Mouse (Mus musculus): ENCODE measurements around the gene Glod4. TPM values are rescaled to one million over a fixed set of nuclear protein-coding genes. Genes with fewer than 3 reads are reported as not detected.
A peak's percentile ranks its signal among the peaks of the same experiment; 100 is the strongest.

The Glod4 gene
- total RNA-seq, 2 experiments from 2014 or later = 49.2 to 55.2 TPM

GRCm38 (mm10) chr11:76106551-76107496 is 136.7 kb downstream of the Glod4 start:
- peak in 1 of 2 experiments; percentile 12 for DNase-seq (ENCODE audit: low spot score in 2 of 2)

GRCm38 (mm10) chr11:76101154-76101553 is 142.4 kb downstream of the Glod4 start:
- no peak for DNase-seq (ENCODE audit: low spot score in 2 of 2)
- intact Hi-C loops (cut with DNase I) = no loop called here

More at GRCm38 (mm10) chr11:76106551-76107496, 136.7 kb downstream of the Glod4 start:
- intact Hi-C loops (cut with DNase I) = no loop called here

- no peak for DNase-seq (ENCODE audit: low spot score in 2 of 2)
- intact Hi-C loops (cut with DNase I) = no loop called here
These were observed 144.1 kb downstream of the Glod4 start for GRCm38 (mm10) chr11:76099193-76099975.

GRCm38 (mm10) chr11:76093610-76094009 is 149.9 kb downstream of the Glod4 start:
- DNase-seq (ENCODE audit: low spot score in 2 of 2) = no peak
- intact Hi-C loops (cut with DNase I) = no loop called here

GRCm38 (mm10) chr11:76089776-76090175 is 153.7 kb downstream of the Glod4 start:
- DNase-seq (ENCODE audit: low spot score in 2 of 2) = no peak
- intact Hi-C loops (cut with DNase I) = loop anchor here (10.0 kb wide), 1 partner anchor 305 kb away; no protein-coding TSS in a partner anchor

GRCm38 (mm10) chr11:76088506-76088905 is 155.0 kb downstream of the Glod4 start:
- intact Hi-C loops (cut with DNase I) = loop anchor here (10.0 kb wide), 1 partner anchor 304 kb away; no protein-coding TSS in a partner anchor
- DNase-seq (ENCODE audit: low spot score in 2 of 2) = no peak

- no peak for DNase-seq (ENCODE audit: low spot score in 2 of 2)
- intact Hi-C loops (cut with DNase I) = loop anchor here (2.0 to 10.0 kb wide), 2 partner anchors 83 to 301 kb away; no protein-coding TSS in a partner anchor
These were observed 157.5 kb downstream of the Glod4 start for GRCm38 (mm10) chr11:76085898-76086591.

- DNase-seq (ENCODE audit: low spot score in 2 of 2) = no peak
- intact Hi-C loops (cut with DNase I) = loop anchor here (10.0 kb wide), 1 partner anchor 300 kb away; no protein-coding TSS in a partner anchor
These were observed 158.6 kb downstream of the Glod4 start for GRCm38 (mm10) chr11:76084943-76085342.

- intact Hi-C loops (cut with DNase I) = loop anchor here (10.0 kb wide), 1 partner anchor 299 kb away; no protein-coding TSS in a partner anchor
These were observed 159.6 kb downstream of the Glod4 start for GRCm38 (mm10) chr11:76083941-76084367.

GRCm38 (mm10) chr11:76081048-76081640 is 162.4 kb downstream of the Glod4 start:
- intact Hi-C loops (cut with DNase I) = loop anchor here (10.0 kb wide), 1 partner anchor 296 kb away; no protein-coding TSS in a partner anchor
- no peak for DNase-seq (ENCODE audit: low spot score in 2 of 2)

More at GRCm38 (mm10) chr11:76083941-76084367, 159.6 kb downstream of the Glod4 start:
- no peak for DNase-seq (ENCODE audit: low spot score in 2 of 2)

GRCm38 (mm10) chr11:76080293-76080692 is 163.2 kb downstream of the Glod4 start:
- DNase-seq (ENCODE audit: low spot score in 2 of 2) = no peak
- intact Hi-C loops (cut with DNase I) = loop anchor here (10.0 kb wide), 1 partner anchor 295 kb away; no protein-coding TSS in a partner anchor

GRCm38 (mm10) chr11:76077341-76077740 is 166.2 kb downstream of the Glod4 start:
- DNase-seq (ENCODE audit: low spot score in 2 of 2) = no peak
- intact Hi-C loops (cut with DNase I) = no loop called here

GRCm38 (mm10) chr11:76074296-76075093 is 169.0 kb downstream of the Glod4 start:
- no peak for DNase-seq (ENCODE audit: low spot score in 2 of 2)

More at GRCm38 (mm10) chr11:76074296-76075093, 169.0 kb downstream of the Glod4 start:
- intact Hi-C loops (cut with DNase I) = no loop called here

Other genes starting within 250 kb of the Glod4 start
- 1 to 10 TPM; 4.6 TPM for gene 1700016K19Rik, start 243.8 kb downstream of the Glod4 start, total RNA-seq (2021)
- 1 to 10 TPM; 8.9 to 9.8 TPM for gene Rflnb, start 215.9 kb downstream of the Glod4 start, total RNA-seq (2021)
- 10 to 100 TPM; 78.3 to 81.6 TPM for gene Vps53, start 64.1 kb downstream of the Glod4 start, total RNA-seq (2021)
- 10 to 100 TPM; 15.1 to 16.6 TPM for gene Fam57a, start 64.1 kb downstream of the Glod4 start, total RNA-seq (2021)
- gene Dbil5, start 26.1 kb downstream of the Glod4 start, total RNA-seq (2021) = 1 to 10 TPM; 1.1 to 1.6 TPM
- 1 to 10 TPM; 4.6 to 8.8 TPM for gene Gemin4, start 26.1 kb downstream of the Glod4 start, total RNA-seq (2021)
- gene Mrm3, start within 50 bp of the Glod4 start, total RNA-seq (2021) = 10 to 100 TPM; 16.8 to 18.3 TPM
- 10 to 100 TPM; 10.3 to 11.5 TPM for gene Nxn, start 155.4 kb upstream of the Glod4 start, total RNA-seq (2021)
- gene Timm22, start 163.2 kb upstream of the Glod4 start, total RNA-seq (2021) = 10 to 100 TPM; 36.3 to 37.3 TPM